Mouse (Mus musculus) inflammation-experienced regulatory T-cells (primary cell): ENCODE results near the gene Slitrk5. TPM values are rescaled to one million over a fixed set of nuclear protein-coding genes. Genes with fewer than 3 reads are reported as not detected.

Experiments used
- polyA plus RNA-seq, 2 experiments: library from polyadenylated mRNA; unstranded; fragments of 100-300 nt; shearing (Covaris generic); gene quantifications; one replicate each; pipeline ENCODE4 v1.2.1; 2017

Gene Slitrk5
- under 1 TPM in 1 of 2 experiments, not detected in 1; 0.17 TPM for polyA plus RNA-seq

GRCm38 (mm10) chr14:111674664-111675147, at the start of gene Slitrk5:
Gene Slitrk5, plus strand, starts transcription at chr14:111675097.

